Mouse (Mus musculus) G1E (cell line): ENCODE measurements around the gene Mapkapk2. TPM values are rescaled to one million over a fixed set of nuclear protein-coding genes. Genes with fewer than 3 reads are reported as not detected.

Source experiments
- ATAC-seq: 2 replicates; pipeline ENCODE4 v1.8.0; 2016; ENCODE audit warnings: mild to moderate bottlenecking; ENCODE audit not compliant: insufficient number of reproducible peaks, poor library complexity, low FRiP score, severe bottlenecking; ENCODE audit errors: extremely low read depth
- DNase-seq: peaks from one replicate; pipeline ENCODE4 v3.0.0; 2012; ENCODE audit warnings: low spot score
- H3K27me3 ChIP-seq: 2 replicates; pipeline ENCODE4 v1.6.1; 2012; ENCODE audit warnings: mild to moderate bottlenecking, low read length, inconsistent platforms; ENCODE audit not compliant: insufficient read depth
- H3K36me3 ChIP-seq: replicated peaks from 2 replicates; pipeline ENCODE3; 2012; ENCODE audit warnings: mild to moderate bottlenecking, inconsistent platforms
- H3K4me1 ChIP-seq: 2 replicates; pipeline ENCODE4 v1.6.1; 2012; ENCODE audit warnings: low read depth, low read length, inconsistent platforms, mixed read lengths; ENCODE audit not compliant: insufficient read depth
- H3K4me3 ChIP-seq: 2 replicates; pipeline ENCODE4 v1.5.1; 2012; ENCODE audit warnings: low read depth, mild to moderate bottlenecking, inconsistent platforms, low read length, moderate library complexity, mixed read lengths
- H3K9me3 ChIP-seq: replicated peaks from 2 replicates; pipeline ENCODE4 v1.6.1; 2012; ENCODE audit warnings: inconsistent platforms
- CTCF ChIP-seq: IDR thresholded peaks from 2 replicates; pipeline ENCODE4 v1.5.1; 2012; ENCODE audit warnings: low read depth, low read length, inconsistent platforms, mixed read lengths
- GATA1 ChIP-seq: IDR thresholded peaks from 2 replicates; pipeline ENCODE4 v1.6.1; 2012; ENCODE audit warnings: borderline replicate concordance, low read length, inconsistent platforms, mixed read lengths
- GATA2 ChIP-seq: IDR thresholded peaks from 2 replicates; pipeline ENCODE4 v1.6.1; 2012; ENCODE audit warnings: low read depth, low read length, inconsistent platforms, borderline replicate concordance
- POLR2AphosphoS5 ChIP-seq: IDR thresholded peaks from 2 replicates; pipeline ENCODE4 v1.6.1; 2012; ENCODE audit warnings: low read depth, low read length, inconsistent platforms; ENCODE audit not compliant: insufficient replicate concordance
- TAL1 ChIP-seq: conservative IDR thresholded peaks from 2 replicates; pipeline ENCODE4 v1.6.1; 2012; ENCODE audit warnings: low read depth, low read length, inconsistent platforms, mixed read lengths
- polyA plus RNA-seq: library from polyadenylated mRNA; stranded (reverse); fragments of >175 nt; gene quantifications from 2 replicates; pipeline ENCODE4 v1.2.3, GENCODE M21; 2012
- total RNA-seq, 2 experiments: library from RNA; stranded (forward) in 1 of 2; stranded (reverse) in 1 of 2; fragments of 200-1000 nt in 1 of 2; fragments of >200 nt in 1 of 2; fragmentation: Nextera tagmentation in 1 of 2; gene quantifications; 2 replicates each; pipeline ENCODE4 v1.2.3; 2014 to 2017

Mapkapk2 gene
- total and polyA plus RNA-seq, 3 experiments: 53.1 to 93.4 (median 64.3) TPM

GRCm38 (mm10) chr1:131020425-131021310 lies 77.0 kb downstream of the Mapkapk2 start:
- no peaks in the 10 kb centered on the region for H3K4me1 ChIP-seq
- no peak overlapping the region for H3K4me3 ChIP-seq
- DNase-seq (no peak), ATAC-seq (no peak)
- peaks cover 34% of the 10 kb centered on the region for H3K27me3 ChIP-seq
- H3K36me3 ChIP-seq: no peaks in the 10 kb centered on the region
- no peaks in the 10 kb centered on the region for H3K9me3 ChIP-seq
- no peak for TF ChIP-seq CTCF
- TF ChIP-seq GATA1: no peak
- no peak for TF ChIP-seq TAL1
- TF ChIP-seq POLR2AphosphoS5: no peak
- no peak for TF ChIP-seq GATA2

GRCm38 (mm10) chr1:131019492-131020098 lies 78.0 kb downstream of the Mapkapk2 start, which contains the start of gene Il10:
Gene Il10 (plus strand): TSS chr1:131019845.
- Histone ChIP-seq H3K36me3 (no peaks in the 10 kb centered on the region), H3K4me3 (no peak within 1 kb of the TSS), H3K4me1 (no peaks in the 10 kb centered on the region), H3K9me3 (no peaks in the 10 kb centered on the region), H3K27me3 (peaks cover 26% of the 10 kb centered on the region)
- ATAC-seq: no peak
- TF ChIP-seq POLR2AphosphoS5: no peak
- TF ChIP-seq GATA2: no peak
- TF ChIP-seq TAL1: no peak
- TF ChIP-seq GATA1: no peak
- no peak for TF ChIP-seq CTCF
- DNase-seq: no peak

GRCm38 (mm10) chr1:131015879-131016278 lies 81.7 kb downstream of the Mapkapk2 start:
- peaks cover 15% of the 10 kb centered on the region for H3K27me3 ChIP-seq
- no peaks in the 10 kb centered on the region for H3K9me3 ChIP-seq
- TF ChIP-seq GATA2 (no peak), CTCF (no peak), GATA1 (no peak)
- H3K4me1 ChIP-seq: no peaks in the 10 kb centered on the region
- no peaks in the 10 kb centered on the region for H3K36me3 ChIP-seq
- no peak overlapping the region for H3K4me3 ChIP-seq
- no peak for DNase-seq
- no peak for ATAC-seq

GRCm38 (mm10) chr1:131015281-131015680 lies 82.3 kb downstream of the Mapkapk2 start:
- no peak overlapping the region for H3K4me3 ChIP-seq
- no peaks in the 10 kb centered on the region for H3K36me3 ChIP-seq
- H3K9me3 ChIP-seq: no peaks in the 10 kb centered on the region
- H3K4me1 ChIP-seq: no peaks in the 10 kb centered on the region
- DNase-seq (no peak), ATAC-seq (no peak)
- TF ChIP-seq TAL1: no peak
- no peak for TF ChIP-seq GATA2
- no peak for TF ChIP-seq GATA1
- TF ChIP-seq POLR2AphosphoS5: no peak
- TF ChIP-seq CTCF: no peak
- H3K27me3 ChIP-seq: peaks cover 11% of the 10 kb centered on the region

GRCm38 (mm10) chr1:131013926-131014325 lies 83.7 kb downstream of the Mapkapk2 start:
- Histone ChIP-seq H3K9me3 (no peaks in the 10 kb centered on the region), H3K36me3 (no peaks in the 10 kb centered on the region), H3K27me3 (peaks cover 1% of the 10 kb centered on the region; the same call in 1 of the 2 replicates), H3K4me1 (no peaks in the 10 kb centered on the region), H3K4me3 (no peak overlapping the region)
- no peak for ATAC-seq
- no peak for DNase-seq
- TF ChIP-seq GATA1: no peak
- no peak for TF ChIP-seq GATA2
- TF ChIP-seq TAL1: no peak
- TF ChIP-seq CTCF: no peak
- TF ChIP-seq POLR2AphosphoS5: no peak

- DNase-seq (no peak), ATAC-seq (no peak)
- TF ChIP-seq GATA1 (no peak), TAL1 (no peak), CTCF (no peak), GATA2 (no peak), POLR2AphosphoS5 (no peak)
Observed at GRCm38 (mm10) chr1:131012494-131012893, 85.1 kb downstream of the Mapkapk2 start.

More at GRCm38 (mm10) chr1:131012494-131012893, 85.1 kb downstream of the Mapkapk2 start:
- no peaks in the 10 kb centered on the region for H3K9me3 ChIP-seq
- no peaks in the 10 kb centered on the region for H3K4me1 ChIP-seq
- no peaks in the 10 kb centered on the region; the same call in 1 of the 2 replicates for H3K27me3 ChIP-seq
- H3K4me3 ChIP-seq: no peak overlapping the region
- no peaks in the 10 kb centered on the region for H3K36me3 ChIP-seq
